Mouse (Mus musculus): ENCODE measurements around the gene Sfi1.
"Not testable (repeated sequence)": the region's sequence is repeated elsewhere in the genome, so short reads cannot be mapped to it uniquely, and the experiment has no call there.

Sfi1 gene

DNA sequence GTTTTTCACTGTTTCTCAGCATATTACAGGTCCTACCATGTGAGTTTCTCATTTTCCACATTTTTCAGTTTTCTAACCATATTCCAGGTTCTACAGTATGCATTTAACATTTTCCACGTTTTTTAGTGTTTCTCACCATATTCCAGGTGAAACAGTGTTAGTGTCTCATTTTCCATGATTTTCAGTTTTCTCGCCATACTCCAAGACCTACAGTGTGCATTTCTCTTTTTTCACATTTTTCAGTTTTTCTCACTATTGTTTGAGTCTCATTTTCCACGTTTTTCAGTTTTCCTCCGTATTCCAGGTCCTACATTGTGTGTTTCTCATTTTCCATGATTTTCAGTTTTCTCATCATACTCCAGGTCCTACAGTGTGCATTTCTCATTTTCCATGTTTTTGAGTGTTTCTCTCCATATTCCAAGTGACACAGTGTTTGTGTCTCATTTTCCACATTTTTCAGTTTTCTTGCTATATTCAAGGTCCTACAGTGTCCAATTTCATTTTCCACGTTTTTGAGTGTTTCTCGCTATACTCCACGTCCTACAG is 89.6 kb downstream of the Sfi1 start:
- DNase-seq, result no peak

DNA sequence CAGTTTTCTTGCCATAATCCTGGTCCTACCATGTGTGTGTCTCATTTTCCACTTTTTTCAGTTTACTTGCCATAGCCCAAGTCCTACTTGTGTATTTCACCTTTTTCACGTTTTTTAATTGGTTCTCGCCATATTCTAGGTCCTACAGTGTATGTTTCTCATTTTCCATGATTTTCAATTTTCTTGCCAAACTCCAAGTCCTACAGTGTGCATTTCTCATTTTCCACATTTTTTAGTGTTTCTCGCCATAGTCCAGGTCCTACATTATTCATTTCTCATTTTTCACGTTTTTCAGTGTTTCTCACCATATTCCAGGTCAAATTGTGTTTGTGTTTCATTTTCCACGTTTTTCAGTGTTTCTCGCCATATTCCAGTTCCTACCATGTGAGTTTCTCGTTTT is 90.6 kb downstream of the Sfi1 start:
- not testable (repeated sequence) for DNase-seq

DNA sequence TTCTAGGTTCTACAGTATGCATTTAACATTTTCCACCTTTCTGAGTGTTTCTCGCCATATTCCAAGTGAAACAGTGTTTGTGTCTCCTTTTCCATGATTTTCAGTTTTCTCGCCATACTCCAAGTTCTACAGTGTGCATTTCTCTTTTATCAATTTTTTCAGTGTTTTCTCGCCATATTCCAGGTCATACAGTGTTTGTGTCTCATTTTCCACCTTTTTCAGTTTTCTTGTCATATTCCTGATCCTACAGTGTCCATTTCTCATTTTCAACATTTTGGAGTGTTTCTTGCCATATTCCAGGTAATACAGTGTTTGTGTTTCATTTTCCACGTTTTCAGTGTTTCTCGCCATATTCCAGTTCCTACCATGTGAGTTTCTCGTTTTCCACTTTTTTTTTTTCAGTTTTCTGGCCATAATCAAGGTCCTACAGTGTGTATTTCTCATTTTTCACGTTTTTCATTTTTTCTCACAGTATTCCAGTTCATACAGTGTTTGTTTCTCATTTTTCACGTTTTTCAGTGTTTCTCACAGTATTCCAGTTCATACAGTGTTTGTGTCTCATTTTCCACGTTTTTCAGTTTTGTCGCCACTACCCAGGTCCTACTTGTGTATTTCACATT is 91.3 kb downstream of the Sfi1 start:
- DNase-seq, result no peak

GRCm38 (mm10) chr11:3101072-3101874 is 92.0 kb downstream of the Sfi1 start:
- DNase-seq, result no peak

DNA sequence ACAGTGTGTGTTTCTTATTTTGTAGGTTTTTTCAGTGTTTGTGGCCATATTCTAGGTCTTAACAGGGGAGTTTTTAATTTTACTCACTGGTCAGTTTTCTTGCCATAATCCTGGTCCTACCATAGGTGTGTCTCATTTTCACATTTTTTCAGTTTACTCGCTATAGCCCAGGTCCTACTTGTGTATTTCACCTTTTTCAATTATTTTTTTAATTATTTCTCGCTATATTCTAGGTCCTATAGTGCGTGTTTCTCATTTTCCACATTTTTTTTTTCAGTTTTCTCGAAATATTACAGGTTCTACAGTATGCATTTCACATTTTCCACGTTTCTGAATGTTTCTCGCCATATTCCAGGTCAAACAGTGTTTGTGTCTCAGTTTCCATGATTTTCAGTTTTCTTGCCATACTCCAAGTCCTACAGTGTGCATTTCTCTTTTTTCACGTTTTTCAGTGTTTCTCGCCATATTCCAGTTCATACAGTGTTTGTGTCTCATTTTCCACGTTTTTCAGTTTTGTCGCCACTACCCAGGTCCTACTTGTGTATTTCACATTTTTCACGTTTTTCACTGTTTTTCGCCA is 93.1 kb downstream of the Sfi1 start:
- DNase-seq, result not testable (repeated sequence)
